Mouse (Mus musculus): ENCODE data around the gene Zmat5. TPM values are rescaled to one million over a fixed set of nuclear protein-coding genes. Genes with fewer than 3 reads are reported as not detected.

The Zmat5 gene
- total RNA-seq, 1 experiment, result 32.3 TPM

DNA sequence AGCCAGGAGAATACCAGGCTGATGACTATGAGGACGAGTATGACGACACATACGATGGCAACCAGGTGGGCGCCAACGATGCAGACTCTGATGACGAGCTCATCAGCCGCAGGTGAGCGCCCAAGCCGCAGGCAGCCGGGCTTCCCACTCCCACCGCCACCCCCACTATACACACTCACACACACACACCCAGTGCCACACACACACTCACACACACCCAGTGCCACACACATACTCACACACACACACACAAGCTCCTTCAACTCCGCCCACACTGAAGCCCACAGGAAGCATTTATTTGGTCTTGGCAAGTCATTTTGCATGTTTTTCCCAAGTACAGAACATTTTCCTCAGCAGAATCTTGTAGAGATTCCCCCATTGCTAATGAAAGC lies 25.0 kb upstream of the Zmat5 start:
- in situ Hi-C loops (cut with MboI; ENCODE audit: low sequenced_read_pairs in 2 of 2, unreplicated experiment in 2 of 2), result no loop called here
- TF ChIP-seq ZNF384 (IDR thresholded peaks at IDR 0.05; ENCODE audit: low read depth, low read length), result no peak
- no peak for TF ChIP-seq ZC3H11A (IDR thresholded peaks at IDR 0.05; ENCODE audit: borderline replicate concordance, low read depth, low read length)
- TF ChIP-seq CHD2 (IDR thresholded peaks at IDR 0.05; ENCODE audit: low read depth, low read length), result no peak
- no peak for TF ChIP-seq MAFK (IDR thresholded peaks at IDR 0.05; ENCODE audit: insufficient read depth, low read depth, low read length)
- DNase-seq (ENCODE audit: low read depth, low spot score), result no peak
- no peak overlapping the region for H3K27ac ChIP-seq (ENCODE audit: insufficient read depth, low read depth, low read length, poor library complexity, severe bottlenecking)
- peaks cover 2 to 17% of the 10 kb centered on the region in 2 experiments; a peak in 1 of 4 replicates for H3K4me1 ChIP-seq (ENCODE audit: control insufficient read depth in 2 of 2, insufficient read depth in 2 of 2, low read length in 2 of 2, poor library complexity in 1 of 2)
- H3K9me3 ChIP-seq (ENCODE audit: control insufficient read depth, insufficient read depth, low read depth, low read length), result no peaks in the 10 kb centered on the region
- H3K36me3 ChIP-seq (ENCODE audit: control insufficient read depth, insufficient read depth, low read length, poor library complexity, severe bottlenecking), result peaks cover 36% of the 10 kb centered on the region; the same call in 1 of the 2 replicates
- H3K9ac ChIP-seq (ENCODE audit: insufficient read depth, low read depth, low read length, poor library complexity, severe bottlenecking), result no peak overlapping the region
- no peak overlapping the region for H3K4me3 ChIP-seq (ENCODE audit: insufficient read depth in 1 of 2, low read depth in 1 of 2, low read length in 2 of 2, poor library complexity in 1 of 2, severe bottlenecking in 1 of 2)

GRCm38 (mm10) chr11:4680126-4680525 lies 24.4 kb upstream of the Zmat5 start:
- Histone ChIP-seq H3K9me3 (ENCODE audit: control insufficient read depth, insufficient read depth, low read depth, low read length) (no peaks in the 10 kb centered on the region), H3K9ac (ENCODE audit: insufficient read depth, low read depth, low read length, poor library complexity, severe bottlenecking) (no peak overlapping the region), H3K27ac (ENCODE audit: insufficient read depth, low read depth, low read length, poor library complexity, severe bottlenecking) (no peak overlapping the region), H3K4me3 (ENCODE audit: insufficient read depth in 1 of 2, low read depth in 1 of 2, low read length in 2 of 2, poor library complexity in 1 of 2, severe bottlenecking in 1 of 2) (no peak overlapping the region), H3K4me1 (ENCODE audit: control insufficient read depth in 2 of 2, insufficient read depth in 2 of 2, low read length in 2 of 2, poor library complexity in 1 of 2) (peaks cover 2 to 17% of the 10 kb centered on the region in 2 experiments; a peak in 1 of 4 replicates), H3K36me3 (ENCODE audit: control insufficient read depth, insufficient read depth, low read length, poor library complexity, severe bottlenecking) (peaks cover 34% of the 10 kb centered on the region; the same call in 1 of the 2 replicates)
- peak; percentile 27 for DNase-seq (ENCODE audit: low read depth, low spot score)
- TF ChIP-seq CHD2 (IDR thresholded peaks at IDR 0.05; ENCODE audit: low read depth, low read length), result no peak
- TF ChIP-seq HCFC1 (IDR thresholded peaks at IDR 0.05; ENCODE audit: borderline replicate concordance, insufficient read depth, low read length), result no peak
- no peak for TF ChIP-seq ZNF384 (IDR thresholded peaks at IDR 0.05; ENCODE audit: low read depth, low read length)
- no peak for TF ChIP-seq MAFK (IDR thresholded peaks at IDR 0.05; ENCODE audit: insufficient read depth, low read depth, low read length)
- TF ChIP-seq ZC3H11A (IDR thresholded peaks at IDR 0.05; ENCODE audit: borderline replicate concordance, low read depth, low read length), result no peak
- in situ Hi-C loops (cut with MboI; ENCODE audit: low sequenced_read_pairs in 2 of 2, unreplicated experiment in 2 of 2), result no loop called here

- peaks cover 0 to 11% of the 10 kb centered on the region in 2 experiments; a peak in 1 of 4 replicates for H3K4me1 ChIP-seq (ENCODE audit: control insufficient read depth in 2 of 2, insufficient read depth in 2 of 2, low read length in 2 of 2, poor library complexity in 1 of 2)
- in situ Hi-C loops (cut with MboI; ENCODE audit: low sequenced_read_pairs in 2 of 2, unreplicated experiment in 2 of 2), result no loop called here
- DNase-seq (ENCODE audit: low read depth, low spot score), result no peak
- H3K9me3 ChIP-seq (ENCODE audit: control insufficient read depth, insufficient read depth, low read depth, low read length), result no peaks in the 10 kb centered on the region
- H3K27ac ChIP-seq (ENCODE audit: insufficient read depth, low read depth, low read length, poor library complexity, severe bottlenecking), result no peak overlapping the region
- H3K9ac ChIP-seq (ENCODE audit: insufficient read depth, low read depth, low read length, poor library complexity, severe bottlenecking), result no peak overlapping the region
- peaks cover 28% of the 10 kb centered on the region; the same call in 1 of the 2 replicates for H3K36me3 ChIP-seq (ENCODE audit: control insufficient read depth, insufficient read depth, low read length, poor library complexity, severe bottlenecking)
- H3K4me3 ChIP-seq (ENCODE audit: insufficient read depth in 1 of 2, low read depth in 1 of 2, low read length in 2 of 2, poor library complexity in 1 of 2, severe bottlenecking in 1 of 2), result no peak overlapping the region
- TF ChIP-seq CHD2 (IDR thresholded peaks at IDR 0.05; ENCODE audit: low read depth, low read length), result no peak
- TF ChIP-seq ZC3H11A (IDR thresholded peaks at IDR 0.05; ENCODE audit: borderline replicate concordance, low read depth, low read length), result no peak
- no peak for TF ChIP-seq ZNF384 (IDR thresholded peaks at IDR 0.05; ENCODE audit: low read depth, low read length)
- no peak for TF ChIP-seq HCFC1 (IDR thresholded peaks at IDR 0.05; ENCODE audit: borderline replicate concordance, insufficient read depth, low read length)
- TF ChIP-seq MAFK (IDR thresholded peaks at IDR 0.05; ENCODE audit: insufficient read depth, low read depth, low read length), result no peak
Observed at GRCm38 (mm10) chr11:4683516-4683915, 21.0 kb upstream of the Zmat5 start.

DNA sequence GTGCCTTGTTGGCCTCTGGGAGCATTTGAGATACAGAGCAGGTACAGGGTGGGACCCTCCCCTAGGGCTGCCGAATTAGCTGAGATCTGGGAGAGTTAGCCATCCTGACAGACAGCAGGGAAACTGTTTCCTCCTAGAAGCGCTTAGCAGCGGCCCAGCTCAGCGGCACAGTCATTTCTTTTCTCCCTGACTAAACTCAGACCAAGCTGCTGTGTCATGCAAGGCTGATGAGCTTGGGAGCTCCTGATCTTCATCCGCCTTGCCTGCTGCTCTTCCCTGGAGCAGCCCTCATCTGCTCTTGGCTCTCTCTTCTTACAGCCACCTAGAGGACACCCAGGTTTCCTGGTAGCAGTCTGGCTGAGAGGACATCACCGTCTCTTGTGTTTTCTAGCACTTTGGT lies 20.3 kb upstream of the Zmat5 start:
- TF ChIP-seq ZC3H11A (IDR thresholded peaks at IDR 0.05; ENCODE audit: borderline replicate concordance, low read depth, low read length) (no peak), CHD2 (IDR thresholded peaks at IDR 0.05; ENCODE audit: low read depth, low read length) (no peak), HCFC1 (IDR thresholded peaks at IDR 0.05; ENCODE audit: borderline replicate concordance, insufficient read depth, low read length) (no peak), MAFK (IDR thresholded peaks at IDR 0.05; ENCODE audit: insufficient read depth, low read depth, low read length) (no peak), ZNF384 (IDR thresholded peaks at IDR 0.05; ENCODE audit: low read depth, low read length) (no peak)
- Histone ChIP-seq H3K36me3 (ENCODE audit: control insufficient read depth, insufficient read depth, low read length, poor library complexity, severe bottlenecking) (peaks cover 24% of the 10 kb centered on the region; the same call in 1 of the 2 replicates), H3K4me3 (ENCODE audit: insufficient read depth in 1 of 2, low read depth in 1 of 2, low read length in 2 of 2, poor library complexity in 1 of 2, severe bottlenecking in 1 of 2) (no peak overlapping the region), H3K27ac (ENCODE audit: insufficient read depth, low read depth, low read length, poor library complexity, severe bottlenecking) (no peak overlapping the region), H3K9ac (ENCODE audit: insufficient read depth, low read depth, low read length, poor library complexity, severe bottlenecking) (no peak overlapping the region), H3K4me1 (ENCODE audit: control insufficient read depth in 2 of 2, insufficient read depth in 2 of 2, low read length in 2 of 2, poor library complexity in 1 of 2) (peaks cover 2 to 10% of the 10 kb centered on the region in 2 experiments; a peak in 1 of 4 replicates), H3K9me3 (ENCODE audit: control insufficient read depth, insufficient read depth, low read depth, low read length) (no peaks in the 10 kb centered on the region)
- in situ Hi-C loops (cut with MboI; ENCODE audit: low sequenced_read_pairs in 2 of 2, unreplicated experiment in 2 of 2), result no loop called here
- DNase-seq (ENCODE audit: low read depth, low spot score), result no peak
